Mouse (Mus musculus): ENCODE data around the gene Fthl17a.

Gene Fthl17a

GRCm38 (mm10) chrX:85249379-85249778 lies at the start of gene Fthl17a:
Gene Fthl17a (plus strand): TSS chrX:85249679.
- DNase-seq (ENCODE audit: low spot score) = no peak

GRCm38 (mm10) chrX:85207001-85207400 lies 42.5 kb upstream of the Fthl17a start:
- DNase-seq (ENCODE audit: low spot score) = no peak

GRCm38 (mm10) chrX:85226883-85227282 lies 22.6 kb upstream of the Fthl17a start:
- no peak for DNase-seq (ENCODE audit: low spot score)

- no peak for DNase-seq (ENCODE audit: low spot score)
Observed at GRCm38 (mm10) chrX:85271821-85272220, 22.3 kb downstream of the Fthl17a start.

GRCm38 (mm10) chrX:85272296-85272695 lies 22.8 kb downstream of the Fthl17a start:
- no peak for DNase-seq (ENCODE audit: low spot score)

DNA sequence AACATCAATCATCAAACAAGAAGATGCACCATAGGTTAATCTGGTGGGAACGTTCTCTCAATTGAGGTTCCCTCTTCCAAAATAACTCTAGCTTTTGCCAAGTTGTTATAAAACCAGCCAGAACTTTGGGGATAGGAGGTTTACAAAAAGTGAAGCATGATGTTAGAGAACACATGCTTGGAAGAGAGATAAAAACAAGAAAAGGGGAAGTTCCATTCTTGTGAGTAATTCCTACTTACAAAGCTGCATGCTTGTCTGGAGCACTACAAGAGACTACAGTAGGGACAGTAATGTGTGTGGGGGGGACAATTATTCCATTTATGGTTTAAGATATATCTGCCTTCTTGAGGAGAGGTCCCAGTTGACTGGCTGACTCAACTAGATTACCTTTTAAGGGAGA lies 40.4 kb downstream of the Fthl17a start:
- no peak for DNase-seq (ENCODE audit: low spot score)

- DNase-seq (ENCODE audit: low spot score) = no peak
Observed at GRCm38 (mm10) chrX:85292781-85293180, 43.3 kb downstream of the Fthl17a start.

- DNase-seq (ENCODE audit: low spot score) = no peak
Observed at GRCm38 (mm10) chrX:85294001-85294400, 44.5 kb downstream of the Fthl17a start.

DNA sequence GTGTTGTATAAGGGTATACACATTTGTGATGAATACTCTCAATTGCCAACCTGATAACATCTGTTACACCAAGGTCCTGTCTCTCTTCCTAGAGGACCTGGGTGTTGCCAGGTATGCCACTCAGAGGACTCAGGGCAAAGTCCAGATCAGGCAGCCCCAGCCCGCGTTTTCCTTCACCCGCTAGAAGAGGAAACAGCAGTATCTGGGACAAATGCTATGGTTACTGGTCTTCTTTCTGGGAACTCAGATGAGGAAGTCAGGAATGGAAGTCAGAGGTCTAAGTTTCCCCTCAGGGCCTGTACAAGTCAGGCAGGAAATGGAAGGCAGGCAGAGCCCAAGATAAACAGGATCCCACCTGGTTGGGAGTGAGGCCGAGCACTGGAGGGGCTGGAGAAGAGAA lies 55.2 kb downstream of the Fthl17a start:
- no peak for DNase-seq (ENCODE audit: low spot score)

DNA sequence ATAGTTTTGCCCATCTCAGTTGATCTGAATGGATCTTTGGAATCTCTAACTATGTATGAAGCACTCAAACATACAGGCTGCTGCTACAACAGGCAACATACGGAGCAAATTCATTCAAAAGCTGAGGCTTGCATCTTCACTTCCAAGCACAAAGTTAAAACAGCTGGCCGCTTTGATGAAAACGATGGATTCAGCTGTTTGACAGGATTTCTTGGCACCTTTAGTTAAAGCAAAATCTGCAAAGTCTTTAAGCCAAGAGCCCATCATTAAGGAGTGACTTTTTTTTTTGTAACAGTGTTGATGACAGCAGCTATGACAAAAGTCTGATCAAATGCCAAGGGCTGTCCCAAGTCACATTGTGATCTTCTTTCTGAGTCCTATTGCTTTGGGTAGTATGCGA lies 69.1 kb downstream of the Fthl17a start:
- no peak for DNase-seq (ENCODE audit: low spot score)

DNA sequence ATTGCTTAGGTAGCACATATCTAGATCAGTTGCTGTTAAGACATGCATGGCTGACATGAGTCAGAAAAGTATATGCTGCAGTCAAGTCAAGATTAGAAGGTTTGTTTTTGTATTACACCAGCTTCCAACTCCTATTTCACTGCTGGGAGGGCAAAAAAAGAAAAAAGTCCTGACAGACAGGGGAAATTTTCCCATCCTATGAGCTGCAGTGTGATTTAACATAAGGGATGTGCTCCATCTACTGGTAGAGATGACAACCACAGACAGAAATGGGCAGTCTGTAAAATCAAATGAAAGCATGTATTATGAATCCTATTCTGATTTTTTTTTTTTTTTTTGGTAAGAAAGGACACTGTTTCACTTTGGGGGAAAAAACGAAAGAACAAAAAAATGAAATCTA lies 69.7 kb downstream of the Fthl17a start:
- DNase-seq (ENCODE audit: low spot score) = peak; percentile 61

Measured in retina, embryonic 14.5 days (tissue).